Mouse (Mus musculus) hindbrain, embryonic 15.5 days (tissue): ENCODE results near the gene Axdnd1. TPM values are rescaled to one million over a fixed set of nuclear protein-coding genes. Genes with fewer than 3 reads are reported as not detected.
"Not testable (repeated sequence)": the region's sequence is repeated elsewhere in the genome, so short reads cannot be mapped to it uniquely, and the experiment has no call there.

Experiments used
- ATAC-seq: fragments of 200-750 bp; cut with Nextera tagmentation; 2 replicates; pipeline ENCODE4 v1.8.0; 2017; ENCODE audit warnings: low read depth, moderate number of reproducible peaks, moderate TSS enrichment; ENCODE audit not compliant: low FRiP score
- H3K27ac ChIP-seq: fragments of 300-500 bp; sonication (generic); replicated peaks from 2 replicates; pipeline ENCODE4 v1.5.1; 2015; ENCODE audit warnings: mild to moderate bottlenecking, inconsistent platforms
- H3K27me3 ChIP-seq: fragments of 300-500 bp; sonication (generic); 2 replicates; pipeline ENCODE4 v1.6.1; 2015; ENCODE audit warnings: control low read depth, inconsistent platforms
- H3K36me3 ChIP-seq: fragments of 300-500 bp; sonication (generic); 2 replicates; pipeline ENCODE4 v1.6.1; 2015; ENCODE audit warnings: control low read depth, inconsistent platforms
- H3K4me1 ChIP-seq: fragments of 300-500 bp; sonication (generic); replicated peaks from 2 replicates; pipeline ENCODE4 v1.6.1; 2015; ENCODE audit warnings: control low read depth, inconsistent platforms
- H3K4me2 ChIP-seq: fragments of 300-500 bp; sonication (generic); 2 replicates; pipeline ENCODE4 v1.6.1; 2015; ENCODE audit warnings: moderate library complexity, mild to moderate bottlenecking, inconsistent platforms
- H3K4me3 ChIP-seq: fragments of 300-500 bp; sonication (generic); 2 replicates; pipeline ENCODE4 v1.5.1; 2015; ENCODE audit warnings: mild to moderate bottlenecking, inconsistent platforms
- H3K9ac ChIP-seq: fragments of 300-500 bp; sonication (generic); 2 replicates; pipeline ENCODE4 v1.6.1; 2015; ENCODE audit warnings: inconsistent platforms
- H3K9me3 ChIP-seq: fragments of 300-500 bp; sonication (generic); 2 replicates; pipeline ENCODE4 v1.6.1; 2016; ENCODE audit warnings: control low read depth, inconsistent platforms
- whole genome bisulfite sequencing: fragments of 180-500 bp; shearing (Covaris S2); methylation state at CpG from one replicate; pipeline ENCODE4 v1.1.7; 2015; 5-methylcytosine and 5-hydroxymethylcytosine counted together
- polyA plus RNA-seq: library from polyadenylated mRNA; unstranded; fragments of >200 nt; fragmentation: Nextera tagmentation; extraction: Ambion mirVana; gene quantifications from 2 replicates; pipeline ENCODE4 v1.2.1, GENCODE M21; 2015

Axdnd1 gene
- polyA plus RNA-seq, 1 experiment from 2014 or later: 0.31 TPM

DNA sequence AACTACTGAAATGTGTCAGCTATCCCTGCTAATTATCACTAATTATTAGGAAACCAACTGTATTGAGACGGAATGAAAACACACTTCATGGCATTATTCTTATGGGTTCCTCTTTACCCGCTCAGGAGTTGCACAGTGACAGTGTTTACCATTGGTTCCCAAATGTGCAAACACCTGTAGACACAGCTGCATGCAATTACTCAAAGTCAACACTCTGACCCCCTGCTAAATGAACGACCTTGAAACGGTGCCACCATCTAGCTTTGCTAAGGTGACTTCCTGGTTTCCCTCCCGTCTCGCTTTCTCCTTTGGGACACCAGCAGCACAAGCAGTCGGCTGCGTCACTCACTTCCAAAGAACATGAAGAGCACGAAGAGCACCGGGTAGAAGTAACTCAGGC, 11.5 kb upstream of the Axdnd1 start:
- no peak overlapping the region for H3K9ac ChIP-seq
- no peaks in the 10 kb centered on the region for H3K9me3 ChIP-seq
- no peak overlapping the region for H3K27ac ChIP-seq
- no peak overlapping the region for H3K4me2 ChIP-seq
- no peaks in the 10 kb centered on the region for H3K27me3 ChIP-seq
- whole genome bisulfite sequencing: 87% methylated on average over 10 of the region's 10 CpGs
- H3K4me1 ChIP-seq: no peaks in the 10 kb centered on the region
- H3K36me3 ChIP-seq: peaks cover 8% of the 10 kb centered on the region; the same call in 1 of the 2 replicates
- no peak for ATAC-seq
- H3K4me3 ChIP-seq: no peak overlapping the region

DNA sequence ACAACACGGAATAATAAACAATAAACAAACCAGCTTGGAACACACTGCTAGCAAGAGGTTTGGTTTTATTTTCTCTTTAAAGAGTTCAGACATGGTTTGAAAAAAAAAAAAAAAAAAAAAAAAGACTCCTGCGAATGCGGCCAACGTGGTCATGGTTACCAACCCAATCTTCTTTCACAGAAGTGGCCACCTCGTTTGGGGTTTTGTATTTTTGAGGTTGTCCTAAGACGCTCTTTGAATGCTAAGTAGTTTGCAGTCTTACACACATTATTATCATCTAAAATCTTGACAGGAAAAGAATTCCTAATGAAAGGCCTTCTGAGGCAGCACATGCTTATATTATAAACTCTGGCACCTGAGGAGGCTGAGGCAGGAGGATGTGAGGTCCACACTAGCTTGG, 7.5 kb upstream of the Axdnd1 start:
- no peaks in the 10 kb centered on the region; the same call in 1 of the 2 replicates for H3K36me3 ChIP-seq
- H3K27me3 ChIP-seq: no peaks in the 10 kb centered on the region
- no peaks in the 10 kb centered on the region for H3K9me3 ChIP-seq
- H3K4me2 ChIP-seq: no peak overlapping the region
- no peaks in the 10 kb centered on the region for H3K4me1 ChIP-seq
- H3K4me3 ChIP-seq: no peak overlapping the region
- 0 out of 2 replicates have a peak overlapping the region, but pooled peaks have one; percentile 15 for H3K27ac ChIP-seq
- ATAC-seq: no peak
- WGBS: 74% methylated on average over 6 of the region's 6 CpGs
- H3K9ac ChIP-seq: no peak overlapping the region

DNA sequence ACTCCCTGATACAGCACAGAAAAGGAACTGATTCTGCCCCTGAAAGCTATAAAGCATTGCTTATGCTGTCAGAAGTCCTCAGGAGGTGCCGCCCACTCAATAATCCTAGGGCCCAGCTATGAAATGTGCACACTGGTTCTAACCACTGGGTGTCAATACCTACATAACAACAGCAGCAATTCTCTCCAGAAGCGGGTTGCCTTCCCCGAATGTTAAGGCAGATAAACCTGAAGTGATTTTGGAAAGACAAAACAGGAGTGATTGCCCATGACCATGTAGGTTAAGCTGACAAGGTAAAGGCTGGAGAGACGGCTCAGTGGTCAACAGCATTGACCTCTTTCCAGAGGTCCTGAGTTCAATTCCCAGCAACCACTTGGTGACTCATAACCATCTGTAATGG, 4.8 kb upstream of the Axdnd1 start:
- peaks cover 5% of the 10 kb centered on the region; the same call in 1 of the 2 replicates for H3K4me1 ChIP-seq
- no peak overlapping the region for H3K4me2 ChIP-seq
- H3K9ac ChIP-seq: no peak overlapping the region
- no peaks in the 10 kb centered on the region for H3K9me3 ChIP-seq
- no peak overlapping the region for H3K27ac ChIP-seq
- 93% methylated on average over 4 of the region's 4 CpGs for WGBS
- H3K27me3 ChIP-seq: no peaks in the 10 kb centered on the region
- no peaks in the 10 kb centered on the region for H3K36me3 ChIP-seq
- H3K4me3 ChIP-seq: no peak overlapping the region
- no peak for ATAC-seq

DNA sequence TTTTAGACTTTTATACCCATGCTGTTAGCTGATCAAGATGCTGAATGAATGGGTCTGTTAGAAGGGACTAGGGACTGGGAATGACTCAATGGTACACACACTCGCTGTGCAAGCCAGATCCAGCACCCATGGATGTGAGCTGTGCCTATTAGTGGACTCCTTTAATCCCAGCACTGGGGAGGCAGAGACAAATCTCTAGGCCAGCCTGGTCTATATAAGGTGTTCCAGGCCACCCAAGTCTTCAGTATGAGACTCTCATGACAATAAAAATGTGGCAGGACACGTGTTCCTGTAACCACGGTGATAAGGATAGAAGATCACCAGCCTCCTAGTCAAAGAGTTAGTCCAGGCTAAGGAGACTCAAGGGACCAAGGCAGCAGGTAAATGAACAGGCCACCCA, 3.1 kb upstream of the Axdnd1 start:
- Histone ChIP-seq H3K4me1 (peaks cover 10% of the 10 kb centered on the region), H3K36me3 (no peaks in the 10 kb centered on the region), H3K27ac (no peak overlapping the region), H3K9me3 (no peaks in the 10 kb centered on the region), H3K4me2 (no peak overlapping the region), H3K27me3 (no peaks in the 10 kb centered on the region), H3K9ac (no peak overlapping the region), H3K4me3 (no peak overlapping the region)
- ATAC-seq: no peak
- 91% methylated on average over 3 of the region's 3 CpGs for WGBS

DNA sequence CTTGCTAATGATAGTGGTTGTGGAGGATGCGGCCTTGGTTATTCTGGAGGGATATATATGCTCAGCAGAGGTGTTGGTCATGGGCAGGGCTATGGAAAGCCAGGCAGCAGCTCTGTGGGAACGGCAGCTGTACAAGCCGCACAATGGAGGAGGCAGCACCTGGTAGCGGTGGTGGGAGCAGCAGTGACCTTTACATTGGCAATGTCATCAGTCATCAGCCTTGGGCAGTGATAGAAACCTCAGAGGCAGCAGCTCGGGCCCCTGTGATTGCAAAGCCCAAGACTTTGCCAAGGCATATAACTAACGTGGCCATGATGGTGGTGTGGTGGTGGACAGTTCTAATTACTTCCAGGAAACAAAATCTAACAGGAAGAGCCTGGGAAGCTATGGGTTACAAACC, 2.5 kb upstream of the Axdnd1 start:
- WGBS: 92% methylated on average over 6 of the region's 6 CpGs

DNA sequence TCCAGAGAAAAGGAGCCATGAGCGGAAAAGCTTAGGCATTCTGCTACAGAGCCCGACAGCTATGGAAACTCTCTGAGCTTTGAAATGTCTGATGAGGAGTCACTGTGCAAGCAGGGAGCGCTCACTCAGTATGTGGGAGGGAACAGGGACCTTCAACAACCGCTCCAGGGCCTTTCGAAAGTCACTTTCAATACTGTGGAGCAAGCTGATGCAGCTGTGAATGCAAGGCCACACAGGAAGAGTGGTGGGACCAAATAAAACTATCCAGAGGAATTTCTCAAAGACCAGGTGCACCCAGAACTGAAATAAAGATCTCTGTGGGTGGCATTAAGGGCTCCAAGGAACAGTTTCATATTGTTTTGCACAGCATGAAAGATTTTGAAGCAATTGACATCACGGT, 1.9 kb upstream of the Axdnd1 start:
- no peak overlapping the region for H3K27ac ChIP-seq
- peaks cover 10% of the 10 kb centered on the region for H3K4me1 ChIP-seq
- no peak overlapping the region for H3K4me2 ChIP-seq
- H3K36me3 ChIP-seq: no peaks in the 10 kb centered on the region
- H3K27me3 ChIP-seq: no peaks in the 10 kb centered on the region
- WGBS: 77% methylated on average over 6 of the region's 6 CpGs
- no peak for ATAC-seq
- no peak overlapping the region for H3K9ac ChIP-seq
- no peak overlapping the region for H3K4me3 ChIP-seq
- no peaks in the 10 kb centered on the region for H3K9me3 ChIP-seq

More for the DNA sequence above, 2.5 kb upstream of the Axdnd1 start:
- no peak overlapping the region for H3K4me2 ChIP-seq
- ATAC-seq: no peak
- H3K4me3 ChIP-seq: no peak overlapping the region
- H3K27ac ChIP-seq: no peak overlapping the region
- peaks cover 10% of the 10 kb centered on the region for H3K4me1 ChIP-seq
- no peak overlapping the region for H3K9ac ChIP-seq
- no peaks in the 10 kb centered on the region for H3K27me3 ChIP-seq
- H3K36me3 ChIP-seq: no peaks in the 10 kb centered on the region
- H3K9me3 ChIP-seq: no peaks in the 10 kb centered on the region

DNA sequence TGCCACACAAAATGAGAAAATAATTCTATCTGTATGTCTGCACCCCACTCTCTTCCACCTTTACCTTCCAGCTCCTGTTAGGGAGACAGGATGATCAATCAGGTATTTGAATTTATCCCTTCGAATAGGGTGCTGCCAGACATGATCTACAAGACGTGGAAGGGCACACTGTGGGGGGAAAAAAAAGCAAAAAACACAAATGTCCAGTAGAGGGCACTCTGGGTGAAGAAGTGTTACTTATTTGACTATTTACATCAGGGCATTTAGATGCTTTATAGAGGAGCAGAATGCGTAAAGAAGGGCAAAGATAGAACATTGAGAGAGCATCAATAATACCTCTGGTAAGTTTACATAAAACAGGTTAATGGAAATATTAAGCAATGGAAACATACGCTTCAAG, 2.8 kb downstream of the Axdnd1 start:
- WGBS: 52% methylated on average over 4 of the region's 4 CpGs
- Histone ChIP-seq H3K4me3 (no peak overlapping the region), H3K9ac (no peak overlapping the region), H3K36me3 (no peaks in the 10 kb centered on the region), H3K4me1 (peaks cover 10% of the 10 kb centered on the region), H3K9me3 (no peaks in the 10 kb centered on the region), H3K27me3 (no peaks in the 10 kb centered on the region), H3K4me2 (no peak overlapping the region), H3K27ac (no peak overlapping the region)
- no peak for ATAC-seq

DNA sequence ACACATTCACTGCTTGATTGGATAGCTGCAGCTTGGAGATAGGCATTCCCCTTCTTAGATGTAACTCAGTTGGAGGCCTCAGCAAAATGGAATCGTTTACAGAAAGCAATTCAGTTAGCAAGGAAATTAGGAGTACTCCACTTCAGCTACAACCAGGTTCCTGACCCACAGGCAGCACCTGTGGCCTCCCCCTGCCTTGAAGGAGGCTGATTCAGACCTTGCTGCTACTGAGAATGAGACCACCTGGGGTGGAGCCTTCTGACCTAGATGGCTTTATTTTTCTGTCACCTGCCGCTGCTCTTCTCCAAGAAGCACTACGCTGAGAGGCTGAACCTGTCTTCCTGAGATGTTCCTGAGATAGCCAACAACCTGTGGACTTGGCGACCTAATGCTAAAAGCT, 12.4 kb downstream of the Axdnd1 start:
- H3K27ac ChIP-seq: no peak overlapping the region
- ATAC-seq: no peak
- 71% methylated on average over 4 of the region's 4 CpGs for WGBS

DNA sequence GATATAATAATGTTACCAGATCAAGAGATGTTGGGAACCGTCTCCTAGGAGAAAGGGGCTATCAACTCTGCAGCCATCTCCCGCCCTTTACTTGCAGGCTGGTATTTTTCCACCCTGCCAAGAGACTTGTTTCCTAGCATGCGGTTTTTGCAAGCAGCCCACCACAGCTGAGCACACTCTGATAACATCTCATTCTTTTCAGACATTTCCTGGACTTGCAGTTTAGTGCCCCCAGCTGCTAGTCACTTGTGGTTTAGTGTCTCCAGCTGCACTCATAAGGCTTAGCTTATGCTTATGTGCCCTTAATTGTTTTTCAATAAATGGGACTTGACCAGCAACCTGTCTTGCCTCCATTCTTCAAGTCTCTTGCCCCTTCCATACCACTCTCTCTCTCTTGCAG, 13.0 kb downstream of the Axdnd1 start:
- H3K4me1 ChIP-seq: no peaks in the 10 kb centered on the region
- H3K36me3 ChIP-seq: no peaks in the 10 kb centered on the region
- H3K9me3 ChIP-seq: no peaks in the 10 kb centered on the region
- H3K27me3 ChIP-seq: no peaks in the 10 kb centered on the region
- ATAC-seq: no peak
- 68% methylated on average over 3 of the region's 3 CpGs for WGBS
- no peak overlapping the region for H3K27ac ChIP-seq
- no peak overlapping the region for H3K9ac ChIP-seq
- H3K4me2 ChIP-seq: no peak overlapping the region
- no peak overlapping the region for H3K4me3 ChIP-seq

More for the DNA sequence above, 12.4 kb downstream of the Axdnd1 start:
- H3K27me3 ChIP-seq: no peaks in the 10 kb centered on the region
- H3K9ac ChIP-seq: no peak overlapping the region
- H3K9me3 ChIP-seq: no peaks in the 10 kb centered on the region
- no peaks in the 10 kb centered on the region for H3K36me3 ChIP-seq
- no peak overlapping the region for H3K4me2 ChIP-seq
- H3K4me3 ChIP-seq: no peak overlapping the region
- no peaks in the 10 kb centered on the region for H3K4me1 ChIP-seq

DNA sequence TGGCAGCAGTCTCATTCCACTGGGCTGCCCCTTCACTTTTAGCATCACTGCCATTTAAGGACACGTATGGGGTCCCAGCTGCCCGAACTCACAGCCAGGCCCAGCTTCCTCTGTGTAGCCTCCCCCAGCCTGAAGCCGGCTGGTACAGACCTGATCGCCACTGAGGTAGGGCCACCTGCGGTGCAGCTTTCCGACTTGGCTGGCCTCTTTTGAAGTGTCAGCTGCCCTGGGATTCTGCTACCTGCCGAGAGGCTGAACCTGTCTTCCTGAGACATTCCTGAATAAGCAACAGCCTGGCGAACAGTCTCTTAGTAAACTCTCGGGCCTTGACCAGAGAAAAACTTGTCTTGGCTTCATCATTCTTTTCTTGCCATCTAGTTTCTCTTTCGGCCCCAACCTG, 17.7 kb downstream of the Axdnd1 start:
- Histone ChIP-seq H3K4me1 (no peaks in the 10 kb centered on the region), H3K27me3 (no peaks in the 10 kb centered on the region), H3K36me3 (no peaks in the 10 kb centered on the region), H3K27ac (no peak overlapping the region), H3K9ac (no peak overlapping the region), H3K4me3 (no peak overlapping the region), H3K4me2 (no peak overlapping the region), H3K9me3 (no peaks in the 10 kb centered on the region)
- no peak for ATAC-seq
- 38% methylated on average over 10 of the region's 10 CpGs for WGBS

DNA sequence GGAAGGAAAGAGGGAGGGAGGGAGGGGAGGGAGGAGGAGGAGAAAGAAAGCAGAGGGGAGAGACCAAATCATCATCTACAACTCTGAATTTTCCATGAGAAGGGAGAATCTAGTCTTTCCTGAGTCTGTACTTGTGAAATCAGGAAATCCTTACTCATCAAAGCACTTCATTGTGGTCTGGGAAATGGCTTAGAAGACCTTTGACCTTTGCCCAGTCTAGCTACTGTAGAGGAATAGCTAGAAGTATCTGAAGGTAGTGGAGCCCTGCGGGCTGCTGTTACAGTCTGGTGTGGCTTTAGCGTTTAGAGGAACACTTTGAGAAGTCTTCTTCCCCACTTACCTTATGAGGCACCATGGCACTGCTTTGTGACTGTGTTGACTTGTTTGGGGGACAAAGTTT, 18.5 kb downstream of the Axdnd1 start:
- H3K4me3 ChIP-seq: no peak overlapping the region
- ATAC-seq: no peak
- no peaks in the 10 kb centered on the region for H3K4me1 ChIP-seq
- no peak overlapping the region for H3K4me2 ChIP-seq
- H3K36me3 ChIP-seq: no peaks in the 10 kb centered on the region
- no peaks in the 10 kb centered on the region for H3K27me3 ChIP-seq
- no peak overlapping the region for H3K27ac ChIP-seq
- WGBS: 66% methylated on average over 2 of the region's 2 CpGs
- no peak overlapping the region for H3K9ac ChIP-seq
- no peaks in the 10 kb centered on the region for H3K9me3 ChIP-seq

DNA sequence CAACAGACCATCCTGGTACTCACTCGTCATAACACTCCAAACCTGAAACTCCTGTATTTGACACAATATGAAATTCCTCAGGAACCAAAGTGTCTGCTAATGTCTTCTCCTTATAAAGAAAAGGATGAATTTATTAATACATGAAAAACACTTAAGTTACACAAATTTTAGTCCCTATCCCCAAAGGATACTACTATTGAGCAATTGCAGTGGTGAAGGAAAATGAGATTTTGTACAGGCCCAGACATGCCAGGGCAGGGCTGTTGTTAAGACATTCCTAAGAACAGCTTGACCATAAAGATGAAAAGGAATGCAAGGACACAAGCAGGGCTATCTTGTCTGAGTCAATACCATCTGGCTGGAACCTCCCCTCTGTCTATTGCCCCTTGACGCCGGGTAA, 20.8 kb downstream of the Axdnd1 start:
- not testable (repeated sequence) for H3K9ac ChIP-seq, H3K9me3 ChIP-seq, ATAC-seq, H3K27me3 ChIP-seq, H3K4me2 ChIP-seq, H3K36me3 ChIP-seq, H3K4me3 ChIP-seq, H3K4me1 ChIP-seq, H3K27ac ChIP-seq
- WGBS: 71% methylated on average over 3 of the region's 3 CpGs

DNA sequence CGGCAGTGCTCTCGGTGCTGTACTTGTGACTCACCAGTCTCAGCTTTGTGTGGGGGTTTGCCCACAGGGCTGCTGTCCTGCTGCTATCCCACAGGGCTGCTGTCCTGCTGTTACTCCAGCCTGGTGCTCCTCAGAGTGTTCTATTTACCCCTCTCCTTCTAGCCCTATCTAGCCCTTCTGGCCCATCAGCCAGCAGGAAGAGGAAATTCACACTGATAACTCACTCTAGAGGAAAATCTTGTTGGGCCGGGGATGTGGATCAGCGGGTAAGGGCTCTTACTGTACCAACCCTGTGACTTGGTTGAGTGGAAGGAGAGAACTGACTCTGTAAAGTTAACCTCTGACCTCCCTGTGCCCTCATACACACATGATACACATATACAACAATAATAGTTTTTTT, 27.8 kb downstream of the Axdnd1 start:
- no peak for ATAC-seq
- H3K9me3 ChIP-seq: no peaks in the 10 kb centered on the region
- H3K27me3 ChIP-seq: no peaks in the 10 kb centered on the region
- 84% methylated on average over 4 of the region's 4 CpGs for WGBS
- no peaks in the 10 kb centered on the region for H3K36me3 ChIP-seq
- no peak overlapping the region for H3K27ac ChIP-seq
- no peak overlapping the region for H3K4me3 ChIP-seq
- H3K4me2 ChIP-seq: no peak overlapping the region
- H3K9ac ChIP-seq: no peak overlapping the region
- H3K4me1 ChIP-seq: no peaks in the 10 kb centered on the region
